Mouse (Mus musculus): ENCODE results near the gene Kdm4a. TPM values are rescaled to one million over a fixed set of nuclear protein-coding genes. Genes with fewer than 3 reads are reported as not detected.

The Kdm4a gene
- polyA plus RNA-seq (2012; fragmentation: generic; extraction: Trizol): 66.6 TPM

GRCm38 (mm10) chr4:118179467-118180300 lies at the start of gene Kdm4a:
Kdm4a (minus strand) TSS chr4:118180043.
- peaks cover 15% of the 10 kb centered on the region for H3K36me3 ChIP-seq (ENCODE audit: control insufficient read depth, insufficient read depth)
- H3K4me3 ChIP-seq: peak within 1 kb of the TSS; percentile 75
- H3K79me2 ChIP-seq (ENCODE audit: control insufficient read depth, insufficient read depth): peaks cover 17% of the 10 kb centered on the region
- peak within 1 kb of the TSS; percentile 93 for H3K4me2 ChIP-seq (ENCODE audit: low read depth)
- no peaks in the 10 kb centered on the region for H3K27me3 ChIP-seq (ENCODE audit: control insufficient read depth, insufficient read depth, insufficient read length)
- H3ac ChIP-seq (ENCODE audit: control insufficient read depth, insufficient read length): peak within 1 kb of the TSS; percentile 77
- TF ChIP-seq E2F4 (IDR thresholded peaks at IDR 0.05; ENCODE audit: insufficient read depth) (no peak), MYOG (IDR thresholded peaks at IDR 0.05; ENCODE audit: control insufficient read depth in 1 of 3, insufficient read depth in 1 of 3, insufficient read length in 2 of 3, low read depth in 2 of 3) (peak in 1 of 3 experiments; percentile 24), POLR2AphosphoS2 (IDR thresholded peaks at IDR 0.05; ENCODE audit: insufficient read length, low read depth) (peak; percentile 76), TCF3 (IDR thresholded peaks at IDR 0.05; ENCODE audit: insufficient read length, low read depth) (no peak), POLR2A (IDR thresholded peaks at IDR 0.05; ENCODE audit: insufficient read length, low read depth) (peak; percentile 75)

GRCm38 (mm10) chr4:118229035-118229770 lies 49.4 kb upstream of the Kdm4a start:
- Histone ChIP-seq H3K4me3 (no peak overlapping the region), H3K79me2 (ENCODE audit: control insufficient read depth, insufficient read depth) (no peaks in the 10 kb centered on the region), H3K36me3 (ENCODE audit: control insufficient read depth, insufficient read depth) (no peaks in the 10 kb centered on the region), H3K27me3 (ENCODE audit: control insufficient read depth, insufficient read depth, insufficient read length) (no peaks in the 10 kb centered on the region), H3ac (ENCODE audit: control insufficient read depth, insufficient read length) (no peak overlapping the region), H3K4me2 (ENCODE audit: low read depth) (peak overlapping the region; percentile 34)
- no peak for TF ChIP-seq REST (IDR thresholded peaks at IDR 0.05; ENCODE audit: insufficient read depth, insufficient read length)
- TF ChIP-seq TCF12 (IDR thresholded peaks at IDR 0.05; ENCODE audit: insufficient read depth, poor library complexity, severe bottlenecking): no peak
- TF ChIP-seq MYOG (IDR thresholded peaks at IDR 0.05; ENCODE audit: control insufficient read depth in 1 of 3, insufficient read depth in 1 of 3, insufficient read length in 2 of 3, low read depth in 2 of 3): peak in 2 of 3 experiments; percentile 54 to 86
- TF ChIP-seq MYOD1 (IDR thresholded peaks at IDR 0.05; ENCODE audit: control insufficient read depth in 1 of 3, insufficient read length in 2 of 3, low read depth in 2 of 3): peak in 1 of 3 experiments; percentile 60
- no peak for TF ChIP-seq CEBPB (IDR thresholded peaks at IDR 0.05; ENCODE audit: insufficient read depth, poor library complexity, severe bottlenecking)

GRCm38 (mm10) chr4:118227398-118227797 lies 47.6 kb upstream of the Kdm4a start:
- Histone ChIP-seq H3ac (ENCODE audit: control insufficient read depth, insufficient read length) (no peak overlapping the region), H3K27me3 (ENCODE audit: control insufficient read depth, insufficient read depth, insufficient read length) (no peaks in the 10 kb centered on the region), H3K36me3 (ENCODE audit: control insufficient read depth, insufficient read depth) (no peaks in the 10 kb centered on the region), H3K4me3 (no peak overlapping the region), H3K79me2 (ENCODE audit: control insufficient read depth, insufficient read depth) (no peaks in the 10 kb centered on the region), H3K4me2 (ENCODE audit: low read depth) (no peak overlapping the region)
- no peak for TF ChIP-seq CEBPB (IDR thresholded peaks at IDR 0.05; ENCODE audit: insufficient read depth, poor library complexity, severe bottlenecking)

GRCm38 (mm10) chr4:118221261-118221660 lies 41.4 kb upstream of the Kdm4a start:
- no peak overlapping the region for H3K4me2 ChIP-seq (ENCODE audit: low read depth)
- TF ChIP-seq POLR2AphosphoS2 (IDR thresholded peaks at IDR 0.05; ENCODE audit: insufficient read length, low read depth): no peak
- H3K79me2 ChIP-seq (ENCODE audit: control insufficient read depth, insufficient read depth): no peaks in the 10 kb centered on the region
- H3K4me3 ChIP-seq: no peak overlapping the region
- no peaks in the 10 kb centered on the region for H3K36me3 ChIP-seq (ENCODE audit: control insufficient read depth, insufficient read depth)
- H3ac ChIP-seq (ENCODE audit: control insufficient read depth, insufficient read length): no peak overlapping the region
- no peaks in the 10 kb centered on the region for H3K27me3 ChIP-seq (ENCODE audit: control insufficient read depth, insufficient read depth, insufficient read length)

GRCm38 (mm10) chr4:118220756-118221155 lies 40.9 kb upstream of the Kdm4a start:
- H3K36me3 ChIP-seq (ENCODE audit: control insufficient read depth, insufficient read depth): no peaks in the 10 kb centered on the region
- H3K79me2 ChIP-seq (ENCODE audit: control insufficient read depth, insufficient read depth): no peaks in the 10 kb centered on the region
- H3ac ChIP-seq (ENCODE audit: control insufficient read depth, insufficient read length): no peak overlapping the region
- no peak overlapping the region for H3K4me2 ChIP-seq (ENCODE audit: low read depth)
- TF ChIP-seq E2F4 (IDR thresholded peaks at IDR 0.05; ENCODE audit: insufficient read depth) (no peak), MYOD1 (IDR thresholded peaks at IDR 0.05; ENCODE audit: control insufficient read depth in 1 of 3, insufficient read length in 2 of 3, low read depth in 2 of 3) (no peak), MYOG (IDR thresholded peaks at IDR 0.05; ENCODE audit: control insufficient read depth in 1 of 3, insufficient read depth in 1 of 3, insufficient read length in 2 of 3, low read depth in 2 of 3) (no peak), TCF12 (IDR thresholded peaks at IDR 0.05; ENCODE audit: insufficient read depth, poor library complexity, severe bottlenecking) (no peak), SRF (IDR thresholded peaks at IDR 0.05; ENCODE audit: control insufficient read depth, insufficient read length, low read depth) (no peak), POLR2AphosphoS2 (IDR thresholded peaks at IDR 0.05; ENCODE audit: insufficient read length, low read depth) (no peak), MAX (IDR thresholded peaks at IDR 0.05; ENCODE audit: low read depth) (no peak)
- H3K4me3 ChIP-seq: no peak overlapping the region
- no peaks in the 10 kb centered on the region for H3K27me3 ChIP-seq (ENCODE audit: control insufficient read depth, insufficient read depth, insufficient read length)

Data from myocyte (in vitro differentiated cells).